Mouse (Mus musculus) stomach, postnatal 0 days (tissue): ENCODE data around the gene Maff. TPM values are rescaled to one million over a fixed set of nuclear protein-coding genes. Genes with fewer than 3 reads are reported as not detected.

Experiments
- ATAC-seq: fragments of 200-750 bp; cut with Nextera tagmentation; 2 replicates; pipeline ENCODE4 v1.8.0; 2017; ENCODE audit not compliant: low FRiP score, low TSS enrichment
- DNase-seq: peaks from one replicate; pipeline ENCODE4 v3.0.0-alpha.2; 2016; ENCODE audit warnings: low spot score
- H3K27ac ChIP-seq: fragments of 300-500 bp; sonication (generic); replicated peaks from 2 replicates; pipeline ENCODE4 v1.5.1; 2014; ENCODE audit warnings: mild to moderate bottlenecking, control low read depth
- H3K27me3 ChIP-seq: fragments of 300-500 bp; sonication (generic); 2 replicates; pipeline ENCODE4 v1.6.1; 2014; ENCODE audit warnings: low read length; ENCODE audit not compliant: control insufficient read depth, insufficient read depth
- H3K36me3 ChIP-seq: fragments of 300-500 bp; sonication (generic); 2 replicates; pipeline ENCODE4 v1.6.1; 2014; ENCODE audit warnings: low read length, mixed read lengths; ENCODE audit not compliant: control insufficient read depth, insufficient read depth
- H3K4me1 ChIP-seq: fragments of 300-500 bp; sonication (generic); replicated peaks from 2 replicates; pipeline ENCODE4 v1.6.1; 2014; ENCODE audit warnings: antibody characterized with exemption; ENCODE audit not compliant: control insufficient read depth, insufficient read depth
- H3K4me2 ChIP-seq: fragments of 300-500 bp; sonication (generic); replicated peaks from 2 replicates; pipeline ENCODE4 v1.6.1; 2014; ENCODE audit warnings: low read depth, mild to moderate bottlenecking, control low read depth, moderate library complexity
- H3K4me3 ChIP-seq: fragments of 300-500 bp; sonication (generic); 2 replicates; pipeline ENCODE4 v1.5.1; 2014; ENCODE audit warnings: low read depth, low read length, control low read depth
- H3K9ac ChIP-seq: fragments of 300-500 bp; sonication (generic); 2 replicates; pipeline ENCODE4 v1.6.1; 2014; ENCODE audit warnings: mild to moderate bottlenecking, low read length, control low read depth, mixed read lengths
- H3K9me3 ChIP-seq: fragments of 300-500 bp; sonication (generic); 2 replicates; pipeline ENCODE4 v1.6.1; 2016; ENCODE audit warnings: low read length; ENCODE audit not compliant: control insufficient read depth
- CTCF ChIP-seq: IDR thresholded peaks from 2 replicates; pipeline ENCODE4 v1.5.1; 2016; ENCODE audit warnings: antibody characterized with exemption, low read depth, mild to moderate bottlenecking, moderate library complexity
- EP300 ChIP-seq: optimal IDR thresholded peaks from 2 replicates; pipeline ENCODE3; 2016; ENCODE audit warnings: antibody characterized with exemption
- WGBS: fragments of 180-500 bp; shearing (Covaris S2); extraction: QIAGEN DNeasy Blood & Tissue Kit; methylation state at CpG from one replicate; pipeline ENCODE4 v1.1.7; 2014; 5-methylcytosine and 5-hydroxymethylcytosine counted together
- polyA plus RNA-seq: library from polyadenylated mRNA; unstranded; fragments of >200 nt; fragmentation: Nextera tagmentation; extraction: Ambion mirVana; gene quantifications from 2 replicates; pipeline ENCODE4 v1.2.1, GENCODE M21; 2015

Maff gene
- polyA plus RNA-seq, 1 experiment from 2014 or later = 11.9 TPM

GRCm38 (mm10) chr15:79391447-79392093, 45.1 kb downstream of the Maff start:
- Histone ChIP-seq H3K4me2 (no peak overlapping the region), H3K9ac (0 out of 2 replicates have a peak overlapping the region, but pooled peaks have one; percentile 31), H3K9me3 (no peaks in the 10 kb centered on the region), H3K27ac (peak overlapping the region; percentile 61), H3K4me3 (no peak overlapping the region), H3K4me1 (peaks cover 36% of the 10 kb centered on the region), H3K27me3 (no peaks in the 10 kb centered on the region), H3K36me3 (no peaks in the 10 kb centered on the region; the same call in 1 of the 2 replicates)
- ATAC-seq (no peak), DNase-seq (peak; percentile 50)
- 26% methylated on average over 7 of the region's 7 CpGs for WGBS
- TF ChIP-seq EP300 = no peak
- no peak for TF ChIP-seq CTCF

- H3K27me3 ChIP-seq = no peaks in the 10 kb centered on the region
- ATAC-seq (no peak), DNase-seq (no peak)
- H3K27ac ChIP-seq = no peak overlapping the region
- peaks cover 36% of the 10 kb centered on the region for H3K4me1 ChIP-seq
- TF ChIP-seq EP300 (no peak), CTCF (no peak)
- no peak overlapping the region for H3K4me2 ChIP-seq
- WGBS = 78% methylated on average over 5 of the region's 5 CpGs
- H3K4me3 ChIP-seq = no peak overlapping the region
- no peaks in the 10 kb centered on the region for H3K9me3 ChIP-seq
- no peaks in the 10 kb centered on the region; the same call in 1 of the 2 replicates for H3K36me3 ChIP-seq
- H3K9ac ChIP-seq = no peak overlapping the region
Measured at GRCm38 (mm10) chr15:79392527-79392926, 46.1 kb downstream of the Maff start.

GRCm38 (mm10) chr15:79393101-79393500, 46.7 kb downstream of the Maff start:
- no peak for DNase-seq
- Histone ChIP-seq H3K27ac (0 out of 2 replicates have a peak overlapping the region, but pooled peaks have one; percentile 24), H3K4me2 (no peak overlapping the region), H3K36me3 (no peaks in the 10 kb centered on the region; the same call in 1 of the 2 replicates), H3K9ac (no peak overlapping the region), H3K9me3 (no peaks in the 10 kb centered on the region), H3K27me3 (no peaks in the 10 kb centered on the region), H3K4me1 (peaks cover 31% of the 10 kb centered on the region), H3K4me3 (no peak overlapping the region)
- ATAC-seq = no peak
- TF ChIP-seq EP300 = no peak
- TF ChIP-seq CTCF = no peak
- WGBS = 89% methylated on average over 6 of the region's 6 CpGs

- Histone ChIP-seq H3K27ac (no peak overlapping the region), H3K27me3 (no peaks in the 10 kb centered on the region), H3K4me3 (no peak overlapping the region), H3K4me1 (peaks cover 19% of the 10 kb centered on the region), H3K36me3 (no peaks in the 10 kb centered on the region; the same call in 1 of the 2 replicates), H3K4me2 (no peak overlapping the region), H3K9me3 (no peaks in the 10 kb centered on the region), H3K9ac (no peak overlapping the region)
- WGBS = 46% methylated on average over 4 of the region's 4 CpGs
- no peak for DNase-seq
- no peak for ATAC-seq
- TF ChIP-seq EP300 = no peak
- no peak for TF ChIP-seq CTCF
Measured at GRCm38 (mm10) chr15:79394842-79395241, 48.4 kb downstream of the Maff start.

GRCm38 (mm10) chr15:79395281-79395680, 48.9 kb downstream of the Maff start:
- H3K27me3 ChIP-seq = no peaks in the 10 kb centered on the region
- H3K4me2 ChIP-seq = no peak overlapping the region
- 67% methylated on average over 6 of the region's 6 CpGs for WGBS
- ATAC-seq (no peak), DNase-seq (no peak)
- peaks cover 15% of the 10 kb centered on the region for H3K4me1 ChIP-seq
- no peak overlapping the region for H3K27ac ChIP-seq
- H3K4me3 ChIP-seq = no peak overlapping the region
- no peak for TF ChIP-seq EP300
- no peak for TF ChIP-seq CTCF
- no peaks in the 10 kb centered on the region for H3K9me3 ChIP-seq
- no peak overlapping the region for H3K9ac ChIP-seq
- H3K36me3 ChIP-seq = no peaks in the 10 kb centered on the region; the same call in 1 of the 2 replicates

- Histone ChIP-seq H3K4me2 (no peak overlapping the region), H3K36me3 (no peaks in the 10 kb centered on the region; the same call in 1 of the 2 replicates), H3K9me3 (no peaks in the 10 kb centered on the region), H3K27me3 (no peaks in the 10 kb centered on the region), H3K27ac (no peak overlapping the region), H3K4me3 (no peak overlapping the region), H3K4me1 (peaks cover 12% of the 10 kb centered on the region), H3K9ac (no peak overlapping the region)
- DNase-seq = peak; percentile 45
- ATAC-seq = peak; percentile 39; the same call in 1 of the 2 replicates
- TF ChIP-seq CTCF (peak; percentile 70), EP300 (no peak)
- 86% methylated on average over 11 of the region's 11 CpGs for WGBS
Measured at GRCm38 (mm10) chr15:79396736-79397135, 50.3 kb downstream of the Maff start.
